Mouse (Mus musculus) embryonic facial prominence, embryonic 10.5 days (tissue): ENCODE results near the gene Plcg2. TPM values are rescaled to one million over a fixed set of nuclear protein-coding genes. Genes with fewer than 3 reads are reported as not detected.

Experiments used
- DNase-seq: peaks from one replicate; pipeline ENCODE4 v3.0.0-alpha.2; 2017; ENCODE audit warnings: low spot score
- H3K27ac ChIP-seq: fragments of 300-500 bp; sonication (generic); replicated peaks from 2 replicates; pipeline ENCODE4 v1.5.1; 2016; ENCODE audit warnings: mild to moderate bottlenecking
- H3K27me3 ChIP-seq: fragments of 300-500 bp; sonication (generic); replicated peaks from 2 replicates; pipeline ENCODE4 v1.6.1; 2016; ENCODE audit warnings: low read depth, mild to moderate bottlenecking; ENCODE audit not compliant: poor library complexity, severe bottlenecking
- H3K36me3 ChIP-seq: fragments of 300-500 bp; sonication (generic); replicated peaks from 2 replicates; pipeline ENCODE4 v1.6.1; 2016; ENCODE audit warnings: mild to moderate bottlenecking, moderate library complexity
- H3K4me1 ChIP-seq: fragments of 300-500 bp; sonication (generic); 2 replicates; pipeline ENCODE4 v1.6.1; 2016
- H3K4me3 ChIP-seq: fragments of 300-500 bp; sonication (generic); 2 replicates; pipeline ENCODE4 v1.5.1; 2016; ENCODE audit warnings: mild to moderate bottlenecking, moderate library complexity
- H3K9me3 ChIP-seq: fragments of 300-500 bp; sonication (generic); 2 replicates; pipeline ENCODE4 v1.6.1; 2016; ENCODE audit warnings: mild to moderate bottlenecking
- WGBS: fragments of 180-500 bp; shearing (Covaris S2); methylation state at CpG from one replicate; pipeline ENCODE4 v1.1.7; 2016; 5-methylcytosine and 5-hydroxymethylcytosine counted together
- polyA plus RNA-seq: library from polyadenylated mRNA; unstranded; fragments of >200 nt; fragmentation: Nextera tagmentation; extraction: Ambion mirVana; gene quantifications from 2 replicates; pipeline ENCODE4 v1.2.1, GENCODE M21; 2016

The Plcg2 gene
- polyA plus RNA-seq, 1 experiment from 2014 or later, result 5.8 TPM

GRCm38 (mm10) chr8:117569409-117569808 is 71.3 kb downstream of the Plcg2 start:
- peak; percentile 83 for DNase-seq
- Histone ChIP-seq H3K27ac (no peak overlapping the region), H3K36me3 (no peaks in the 10 kb centered on the region), H3K27me3 (no peaks in the 10 kb centered on the region), H3K4me1 (no peaks in the 10 kb centered on the region), H3K4me3 (no peak overlapping the region), H3K9me3 (no peaks in the 10 kb centered on the region)
- whole genome bisulfite sequencing, result 39% methylated on average over 5 of the region's 5 CpGs

GRCm38 (mm10) chr8:117576291-117576785 is 78.2 kb downstream of the Plcg2 start:
- Histone ChIP-seq H3K9me3 (no peaks in the 10 kb centered on the region), H3K4me1 (0 out of 2 replicates have a peak, but pooled peaks cover 3% of the 10 kb centered on the region), H3K27me3 (no peaks in the 10 kb centered on the region), H3K4me3 (no peak overlapping the region), H3K27ac (no peak overlapping the region), H3K36me3 (no peaks in the 10 kb centered on the region)
- 76% methylated on average over 9 of the region's 9 CpGs for WGBS
- no peak for DNase-seq

GRCm38 (mm10) chr8:117577059-117577458 is 79.0 kb downstream of the Plcg2 start:
- Histone ChIP-seq H3K9me3 (no peaks in the 10 kb centered on the region), H3K27me3 (no peaks in the 10 kb centered on the region), H3K27ac (no peak overlapping the region), H3K4me1 (0 out of 2 replicates have a peak, but pooled peaks cover 3% of the 10 kb centered on the region), H3K4me3 (no peak overlapping the region), H3K36me3 (no peaks in the 10 kb centered on the region)
- DNase-seq, result no peak
- WGBS, result 87% methylated on average over 6 of the region's 6 CpGs

GRCm38 (mm10) chr8:117577883-117578282 is 79.8 kb downstream of the Plcg2 start:
- Histone ChIP-seq H3K4me3 (no peak overlapping the region), H3K27ac (no peak overlapping the region), H3K27me3 (no peaks in the 10 kb centered on the region), H3K9me3 (0 out of 2 replicates have a peak, but pooled peaks cover 3% of the 10 kb centered on the region), H3K36me3 (no peaks in the 10 kb centered on the region), H3K4me1 (0 out of 2 replicates have a peak, but pooled peaks cover 3% of the 10 kb centered on the region)
- DNase-seq, result peak; percentile 22
- 60% methylated on average over 10 of the region's 10 CpGs for WGBS

GRCm38 (mm10) chr8:117578856-117579255 is 80.8 kb downstream of the Plcg2 start:
- H3K27ac ChIP-seq, result no peak overlapping the region
- no peak overlapping the region for H3K4me3 ChIP-seq
- no peaks in the 10 kb centered on the region for H3K27me3 ChIP-seq
- WGBS, result 89% methylated on average over 6 of the region's 6 CpGs
- H3K36me3 ChIP-seq, result no peaks in the 10 kb centered on the region
- 0 out of 2 replicates have a peak, but pooled peaks cover 3% of the 10 kb centered on the region for H3K4me1 ChIP-seq
- 0 out of 2 replicates have a peak, but pooled peaks cover 3% of the 10 kb centered on the region for H3K9me3 ChIP-seq
- DNase-seq, result no peak

- DNase-seq, result no peak
- no peak overlapping the region for H3K27ac ChIP-seq
- 0 out of 2 replicates have a peak, but pooled peaks cover 2% of the 10 kb centered on the region for H3K4me1 ChIP-seq
- H3K9me3 ChIP-seq, result no peaks in the 10 kb centered on the region
- no peak overlapping the region for H3K4me3 ChIP-seq
- H3K27me3 ChIP-seq, result no peaks in the 10 kb centered on the region
- 92% methylated on average over 5 of the region's 5 CpGs for WGBS
- peaks cover 2% of the 10 kb centered on the region; the same call in 1 of the 2 replicates for H3K36me3 ChIP-seq
These were observed 95.8 kb downstream of the Plcg2 start for GRCm38 (mm10) chr8:117593862-117594261.

GRCm38 (mm10) chr8:117595001-117595400 is 96.9 kb downstream of the Plcg2 start:
- 86% methylated on average over 2 of the region's 2 CpGs for WGBS
- Histone ChIP-seq H3K9me3 (no peaks in the 10 kb centered on the region), H3K4me1 (0 out of 2 replicates have a peak, but pooled peaks cover 2% of the 10 kb centered on the region), H3K36me3 (peaks cover under 1% of the 10 kb centered on the region; the same call in 1 of the 2 replicates), H3K27me3 (no peaks in the 10 kb centered on the region), H3K27ac (no peak overlapping the region), H3K4me3 (no peak overlapping the region)
- no peak for DNase-seq

- 0 out of 2 replicates have a peak, but pooled peaks cover 2% of the 10 kb centered on the region for H3K4me1 ChIP-seq
- WGBS, result 81% methylated on average over 5 of the region's 5 CpGs
- H3K9me3 ChIP-seq, result no peaks in the 10 kb centered on the region
- H3K27ac ChIP-seq, result no peak overlapping the region
- H3K4me3 ChIP-seq, result no peak overlapping the region
- no peak for DNase-seq
- H3K27me3 ChIP-seq, result no peaks in the 10 kb centered on the region
- H3K36me3 ChIP-seq, result no peaks in the 10 kb centered on the region; the same call in 1 of the 2 replicates
These were observed 98.7 kb downstream of the Plcg2 start for GRCm38 (mm10) chr8:117596777-117597176.

- Histone ChIP-seq H3K27me3 (no peaks in the 10 kb centered on the region), H3K4me3 (no peak overlapping the region), H3K27ac (no peak overlapping the region), H3K9me3 (no peaks in the 10 kb centered on the region), H3K36me3 (no peaks in the 10 kb centered on the region; the same call in 1 of the 2 replicates), H3K4me1 (no peaks in the 10 kb centered on the region)
- peak; percentile 44 for DNase-seq
- 77% methylated on average over 13 of the region's 13 CpGs for WGBS
These were observed 102.7 kb downstream of the Plcg2 start for GRCm38 (mm10) chr8:117600839-117601238.

GRCm38 (mm10) chr8:117604101-117604500 is 106.0 kb downstream of the Plcg2 start:
- no peak overlapping the region for H3K4me3 ChIP-seq
- 91% methylated on average over 12 of the region's 12 CpGs for WGBS
- DNase-seq, result no peak

GRCm38 (mm10) chr8:117604671-117605070 is 106.6 kb downstream of the Plcg2 start:
- 93% methylated on average over 14 of the region's 14 CpGs for WGBS
- Histone ChIP-seq H3K27me3 (no peaks in the 10 kb centered on the region), H3K9me3 (no peaks in the 10 kb centered on the region), H3K36me3 (no peaks in the 10 kb centered on the region), H3K4me3 (no peak overlapping the region), H3K4me1 (no peaks in the 10 kb centered on the region), H3K27ac (no peak overlapping the region)
- DNase-seq, result no peak

More at GRCm38 (mm10) chr8:117604101-117604500, 106.0 kb downstream of the Plcg2 start:
- no peaks in the 10 kb centered on the region for H3K27me3 ChIP-seq
- no peak overlapping the region for H3K27ac ChIP-seq
- no peaks in the 10 kb centered on the region for H3K4me1 ChIP-seq
- H3K9me3 ChIP-seq, result no peaks in the 10 kb centered on the region
- no peaks in the 10 kb centered on the region for H3K36me3 ChIP-seq

GRCm38 (mm10) chr8:117605201-117605600 is 107.1 kb downstream of the Plcg2 start:
- Histone ChIP-seq H3K9me3 (no peaks in the 10 kb centered on the region), H3K4me1 (no peaks in the 10 kb centered on the region), H3K27me3 (no peaks in the 10 kb centered on the region), H3K4me3 (no peak overlapping the region), H3K27ac (no peak overlapping the region), H3K36me3 (no peaks in the 10 kb centered on the region)
- WGBS, result 93% methylated on average over 8 of the region's 8 CpGs
- DNase-seq, result no peak

- H3K27ac ChIP-seq, result no peak overlapping the region
- no peak overlapping the region for H3K4me3 ChIP-seq
- H3K4me1 ChIP-seq, result no peaks in the 10 kb centered on the region
- no peaks in the 10 kb centered on the region for H3K27me3 ChIP-seq
- no peaks in the 10 kb centered on the region for H3K9me3 ChIP-seq
- WGBS, result 92% methylated on average over 10 of the region's 10 CpGs
- DNase-seq, result no peak
- 0 out of 2 replicates have a peak, but pooled peaks cover 6% of the 10 kb centered on the region for H3K36me3 ChIP-seq
These were observed 112.4 kb downstream of the Plcg2 start for GRCm38 (mm10) chr8:117610506-117610905.
